In the genomic region with DNA sequence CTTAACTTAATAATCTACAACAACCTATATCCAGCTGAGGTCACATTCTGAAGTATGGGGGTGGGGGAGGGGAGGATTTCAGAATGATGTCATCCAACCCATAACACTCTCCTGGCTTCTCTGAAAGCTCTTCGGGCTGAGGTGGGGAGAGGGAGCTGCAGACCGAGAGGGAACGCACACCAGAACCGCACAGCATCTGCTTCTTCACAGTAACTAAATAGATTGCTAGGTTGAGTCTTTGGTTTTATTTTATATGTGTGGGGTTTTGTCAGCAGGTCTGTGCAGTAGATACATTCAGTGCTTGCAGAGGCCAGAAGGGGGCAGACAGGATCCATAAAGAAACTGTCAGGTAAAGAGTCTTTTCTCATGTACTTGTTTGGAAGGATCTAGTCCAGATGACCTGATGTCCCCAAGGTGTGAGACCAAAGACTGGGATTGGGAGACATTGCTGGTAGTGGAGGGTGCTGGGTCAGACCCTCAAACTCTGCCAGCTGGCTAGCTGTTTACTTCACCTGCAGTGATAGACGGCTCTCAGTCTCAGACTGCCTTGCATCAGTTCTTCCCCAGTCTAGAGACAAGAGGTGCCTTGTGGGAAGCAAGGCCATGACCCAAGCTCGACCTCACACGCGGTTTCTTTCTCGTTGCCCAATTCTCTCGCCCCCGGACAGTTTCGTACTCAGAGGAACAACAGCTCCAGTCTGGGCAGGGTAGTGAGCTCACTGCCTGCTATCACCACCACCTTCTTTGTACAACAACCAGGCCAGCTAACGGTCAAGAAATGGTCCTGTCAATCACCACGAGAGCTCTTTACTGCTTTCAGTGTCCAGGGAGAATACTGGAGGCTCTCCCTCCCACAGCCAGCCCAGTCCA, we compare ENCODE assay signal across 8 mouse cellular contexts.
A peak's percentile ranks its signal among the peaks of the same experiment; 100 is the strongest.
DNase-seq lines count a peak whose midpoint lies in the region; ATAC-seq lines count a peak whose summit lies in the region.

No protein-coding gene starts in this region.

- peak; percentile 12 for DNase-seq in right cerebral cortex, adult 18-20 months
- no peak for DNase-seq in right cerebral cortex, postnatal 4 days
- peak; percentile 74 for DNase-seq in embryonic facial prominence, embryonic 11.5 days (ENCODE audit: low spot score)
- DNase-seq in adipocyte (ENCODE audit: low spot score) = no peak
- no peak for DNase-seq in spleen, postnatal 36 days (ENCODE audit: low spot score in 2 of 2)
- no peak for DNase-seq in gastrocnemius, postnatal 36 days

- no peaks in the 10 kb centered on the region for H3K36me3 ChIP-seq in embryonic facial prominence, embryonic 11.5 days (replicated peaks; ENCODE audit: control insufficient read depth, insufficient read depth, low read depth, low read length)
- H3K36me3 ChIP-seq in intestine, embryonic 16.5 days (ENCODE audit: control insufficient read depth, insufficient read depth, low read length) = no peaks in the 10 kb centered on the region

- no peaks in the 10 kb centered on the region for H3K4me1 ChIP-seq in embryonic facial prominence, embryonic 11.5 days (ENCODE audit: control insufficient read depth, insufficient read depth, low read length)
- no peaks in the 10 kb centered on the region; the same call in 1 of the 2 replicates for H3K4me1 ChIP-seq in intestine, embryonic 16.5 days (ENCODE audit: control insufficient read depth, insufficient read depth, low read length)

- no peaks in the 10 kb centered on the region for H3K9me3 ChIP-seq in embryonic facial prominence, embryonic 11.5 days (replicated peaks; ENCODE audit: control insufficient read depth, low read length)
- H3K9me3 ChIP-seq in intestine, embryonic 16.5 days (ENCODE audit: control insufficient read depth, low read length) = no peaks in the 10 kb centered on the region

- 0 out of 2 replicates have a peak overlapping the region, but pooled peaks have one; percentile 10 for H3K27ac ChIP-seq in embryonic facial prominence, embryonic 11.5 days (replicated peaks; ENCODE audit: low read depth, low read length)
- H3K27ac ChIP-seq in intestine, embryonic 16.5 days (ENCODE audit: low read length) = no peak overlapping the region

- intact Hi-C loops in gastrocnemius, postnatal 36 days (cut with DNase I) = no loop called here

- H3K4me2 ChIP-seq in embryonic facial prominence, embryonic 11.5 days (ENCODE audit: low read depth, low read length) = no peak overlapping the region
- H3K4me2 ChIP-seq in intestine, embryonic 16.5 days (ENCODE audit: low read depth, low read length) = no peak overlapping the region

- peak; percentile 77 for ATAC-seq in embryonic facial prominence, embryonic 11.5 days (replicated peaks; ENCODE audit: insufficient number of reproducible peaks, low FRiP score, low TSS enrichment, low read depth)
- peak; percentile 24; the same call in 1 of the 2 replicates for ATAC-seq in intestine, embryonic 16.5 days
- ATAC-seq in megakaryocyte, adult 5-6 weeks (ENCODE audit: poor library complexity, severe bottlenecking) = peak; percentile 91

- no peaks in the 10 kb centered on the region for H3K27me3 ChIP-seq in embryonic facial prominence, embryonic 11.5 days (ENCODE audit: control insufficient read depth, insufficient read depth, low read length)
- H3K27me3 ChIP-seq in intestine, embryonic 16.5 days (replicated peaks; ENCODE audit: control insufficient read depth, insufficient read depth, low read length) = no peaks in the 10 kb centered on the region

- H3K9ac ChIP-seq in embryonic facial prominence, embryonic 11.5 days (replicated peaks; ENCODE audit: low read length) = no peak overlapping the region
- H3K9ac ChIP-seq in intestine, embryonic 16.5 days (ENCODE audit: low read depth, low read length) = no peak overlapping the region

- WGBS in embryonic facial prominence, embryonic 11.5 days = 52% methylated on average over 14 of the region's 14 CpGs
- WGBS in intestine, embryonic 16.5 days = 67% methylated on average over 14 of the region's 14 CpGs

- no peak overlapping the region for H3K4me3 ChIP-seq in embryonic facial prominence, embryonic 11.5 days (ENCODE audit: low read depth, low read length)
- no peak overlapping the region for H3K4me3 ChIP-seq in intestine, embryonic 16.5 days (ENCODE audit: low read length)

Comparison
In these comparisons a context has a peak if more than half of its experiments do, and no peak if none do; other contexts are left out.
1. DNase-seq: peak in right cerebral cortex, adult 18-20 months (single experiment) and embryonic facial prominence, embryonic 11.5 days (single experiment); none in right cerebral cortex, postnatal 4 days (single experiment), adipocyte (single experiment), spleen, postnatal 36 days (0 of 2) and gastrocnemius, postnatal 36 days (0 of 2).
2. ATAC-seq: peak in every context shown above with its lines; median percentile 91 in megakaryocyte, adult 5-6 weeks; 77 in embryonic facial prominence, embryonic 11.5 days; 24 in intestine, embryonic 16.5 days.